Mouse (Mus musculus): ENCODE measurements around the gene Mob2. TPM values are rescaled to one million over a fixed set of nuclear protein-coding genes. Genes with fewer than 3 reads are reported as not detected.
A peak's percentile ranks its signal among the peaks of the same experiment; 100 is the strongest.

Mob2 gene
- polyA plus RNA-seq, 1 experiment from 2014 or later = 76.2 TPM

GRCm38 (mm10) chr7:142045932-142046331 is 14.9 kb downstream of the Mob2 start:
- H3K4me2 ChIP-seq = no peak overlapping the region
- no peaks in the 10 kb centered on the region for H3K4me1 ChIP-seq (ENCODE audit: insufficient read depth)
- TF ChIP-seq CTCF (IDR thresholded peaks at IDR 0.05; ENCODE audit: low read depth) = no peak
- H3K36me3 ChIP-seq (ENCODE audit: insufficient read depth) = no peaks in the 10 kb centered on the region
- ATAC-seq (ENCODE audit: insufficient read depth) (no peak), DNase-seq (no peak)
- no peaks in the 10 kb centered on the region for H3K27me3 ChIP-seq (ENCODE audit: insufficient read depth, low read length)
- H3K9me3 ChIP-seq (ENCODE audit: low read depth, low read length) = no peaks in the 10 kb centered on the region
- no peak overlapping the region for H3K27ac ChIP-seq (ENCODE audit: low read depth)
- H3K9ac ChIP-seq = no peak overlapping the region
- H3K4me3 ChIP-seq (ENCODE audit: low read depth, low read length) = no peak overlapping the region
- WGBS = 86% methylated on average over 1 of the region's 1 CpGs

- no peak overlapping the region for H3K4me3 ChIP-seq (ENCODE audit: low read depth, low read length)
- H3K27me3 ChIP-seq (ENCODE audit: insufficient read depth, low read length) = no peaks in the 10 kb centered on the region
- peak; percentile 15 for DNase-seq
- H3K27ac ChIP-seq (ENCODE audit: low read depth) = no peak overlapping the region; the same call in 1 of the 2 replicates
- no peak for TF ChIP-seq CTCF (IDR thresholded peaks at IDR 0.05; ENCODE audit: low read depth)
- H3K4me2 ChIP-seq = no peak overlapping the region
- H3K4me1 ChIP-seq (ENCODE audit: insufficient read depth) = no peaks in the 10 kb centered on the region
- H3K36me3 ChIP-seq (ENCODE audit: insufficient read depth) = no peaks in the 10 kb centered on the region
- no peaks in the 10 kb centered on the region for H3K9me3 ChIP-seq (ENCODE audit: low read depth, low read length)
- ATAC-seq (ENCODE audit: insufficient read depth) = no peak
- 58% methylated on average over 2 of the region's 2 CpGs for WGBS
- no peak overlapping the region for H3K9ac ChIP-seq
Measured at GRCm38 (mm10) chr7:142045344-142045743, 15.5 kb downstream of the Mob2 start.

- no peak for TF ChIP-seq CTCF (IDR thresholded peaks at IDR 0.05; ENCODE audit: low read depth)
Measured at GRCm38 (mm10) chr7:142040756-142041155, 20.1 kb downstream of the Mob2 start.

GRCm38 (mm10) chr7:142037553-142038170 is 23.2 kb downstream of the Mob2 start:
- H3K27me3 ChIP-seq (ENCODE audit: insufficient read depth, low read length) = no peaks in the 10 kb centered on the region
- no peaks in the 10 kb centered on the region for H3K9me3 ChIP-seq (ENCODE audit: low read depth, low read length)
- ATAC-seq (ENCODE audit: insufficient read depth) (peak; percentile 64; the same call in 1 of the 2 replicates), DNase-seq (peak; percentile 77)
- no peak overlapping the region for H3K4me3 ChIP-seq (ENCODE audit: low read depth, low read length)
- no peaks in the 10 kb centered on the region for H3K4me1 ChIP-seq (ENCODE audit: insufficient read depth)
- H3K36me3 ChIP-seq (ENCODE audit: insufficient read depth) = no peaks in the 10 kb centered on the region
- 68% methylated on average over 4 of the region's 4 CpGs for WGBS
- H3K27ac ChIP-seq (ENCODE audit: low read depth) = no peak overlapping the region
- TF ChIP-seq CTCF (IDR thresholded peaks at IDR 0.05; ENCODE audit: low read depth) = peak; percentile 80
- no peak overlapping the region for H3K9ac ChIP-seq
- H3K4me2 ChIP-seq = no peak overlapping the region

More at GRCm38 (mm10) chr7:142040756-142041155, 20.1 kb downstream of the Mob2 start:
- Histone ChIP-seq H3K27me3 (ENCODE audit: insufficient read depth, low read length) (no peaks in the 10 kb centered on the region), H3K4me3 (ENCODE audit: low read depth, low read length) (no peak overlapping the region), H3K36me3 (ENCODE audit: insufficient read depth) (no peaks in the 10 kb centered on the region), H3K4me2 (no peak overlapping the region), H3K9me3 (ENCODE audit: low read depth, low read length) (no peaks in the 10 kb centered on the region), H3K9ac (no peak overlapping the region), H3K27ac (ENCODE audit: low read depth) (no peak overlapping the region), H3K4me1 (ENCODE audit: insufficient read depth) (no peaks in the 10 kb centered on the region)
- DNase-seq (no peak), ATAC-seq (ENCODE audit: insufficient read depth) (no peak)
- WGBS = 78% methylated on average over 3 of the region's 3 CpGs

GRCm38 (mm10) chr7:142035048-142035811 is 25.6 kb downstream of the Mob2 start:
- Histone ChIP-seq H3K27ac (ENCODE audit: low read depth) (no peak overlapping the region), H3K9me3 (ENCODE audit: low read depth, low read length) (no peaks in the 10 kb centered on the region), H3K4me1 (ENCODE audit: insufficient read depth) (no peaks in the 10 kb centered on the region), H3K4me3 (ENCODE audit: low read depth, low read length) (no peak overlapping the region), H3K27me3 (ENCODE audit: insufficient read depth, low read length) (no peaks in the 10 kb centered on the region), H3K4me2 (no peak overlapping the region), H3K9ac (no peak overlapping the region), H3K36me3 (ENCODE audit: insufficient read depth) (no peaks in the 10 kb centered on the region)
- DNase-seq (no peak), ATAC-seq (ENCODE audit: insufficient read depth) (no peak)
- no peak for TF ChIP-seq CTCF (IDR thresholded peaks at IDR 0.05; ENCODE audit: low read depth)
- 52% methylated on average over 2 of the region's 2 CpGs for WGBS

GRCm38 (mm10) chr7:142034198-142034597 is 26.7 kb downstream of the Mob2 start:
- no peak overlapping the region for H3K27ac ChIP-seq (ENCODE audit: low read depth)
- TF ChIP-seq CTCF (IDR thresholded peaks at IDR 0.05; ENCODE audit: low read depth) = no peak
- peak; percentile 42 for DNase-seq

GRCm38 (mm10) chr7:142030073-142030472 is 30.8 kb downstream of the Mob2 start:
- TF ChIP-seq CTCF (IDR thresholded peaks at IDR 0.05; ENCODE audit: low read depth) = no peak
- no peaks in the 10 kb centered on the region for H3K9me3 ChIP-seq (ENCODE audit: low read depth, low read length)
- no peak for DNase-seq
- no peak overlapping the region for H3K27ac ChIP-seq (ENCODE audit: low read depth)
- ATAC-seq (ENCODE audit: insufficient read depth) = no peak
- H3K27me3 ChIP-seq (ENCODE audit: insufficient read depth, low read length) = no peaks in the 10 kb centered on the region
- no peak overlapping the region for H3K4me3 ChIP-seq (ENCODE audit: low read depth, low read length)
- H3K4me1 ChIP-seq (ENCODE audit: insufficient read depth) = peaks cover 8% of the 10 kb centered on the region
- H3K9ac ChIP-seq = no peak overlapping the region
- H3K36me3 ChIP-seq (ENCODE audit: insufficient read depth) = no peaks in the 10 kb centered on the region
- no peak overlapping the region for H3K4me2 ChIP-seq

More at GRCm38 (mm10) chr7:142034198-142034597, 26.7 kb downstream of the Mob2 start:
- 80% methylated on average over 2 of the region's 2 CpGs for WGBS
- H3K4me3 ChIP-seq (ENCODE audit: low read depth, low read length) = no peak overlapping the region
- H3K9me3 ChIP-seq (ENCODE audit: low read depth, low read length) = no peaks in the 10 kb centered on the region
- H3K4me2 ChIP-seq = no peak overlapping the region
- H3K27me3 ChIP-seq (ENCODE audit: insufficient read depth, low read length) = no peaks in the 10 kb centered on the region
- no peak overlapping the region for H3K9ac ChIP-seq
- ATAC-seq (ENCODE audit: insufficient read depth) = peak; percentile 60; the same call in 1 of the 2 replicates
- no peaks in the 10 kb centered on the region for H3K36me3 ChIP-seq (ENCODE audit: insufficient read depth)
- H3K4me1 ChIP-seq (ENCODE audit: insufficient read depth) = no peaks in the 10 kb centered on the region

Measured in lung, embryonic 14.5 days (tissue).